Mouse (Mus musculus) E14TG2a.4 (cell line): ENCODE measurements around the gene Rxfp3.

Source experiments
- CTCF ChIP-seq: conservative IDR thresholded peaks from 2 replicates; pipeline ENCODE4 v1.5.1; 2014; ENCODE audit warnings: low read length
- NANOG ChIP-seq: IDR thresholded peaks from 2 replicates; pipeline ENCODE4 v1.6.1; 2014; ENCODE audit warnings: borderline replicate concordance, low read length, mixed read lengths
- POU5F1 ChIP-seq: IDR thresholded peaks from 2 replicates; pipeline ENCODE4 v1.6.1; 2014; ENCODE audit warnings: low read length, borderline replicate concordance

DNA sequence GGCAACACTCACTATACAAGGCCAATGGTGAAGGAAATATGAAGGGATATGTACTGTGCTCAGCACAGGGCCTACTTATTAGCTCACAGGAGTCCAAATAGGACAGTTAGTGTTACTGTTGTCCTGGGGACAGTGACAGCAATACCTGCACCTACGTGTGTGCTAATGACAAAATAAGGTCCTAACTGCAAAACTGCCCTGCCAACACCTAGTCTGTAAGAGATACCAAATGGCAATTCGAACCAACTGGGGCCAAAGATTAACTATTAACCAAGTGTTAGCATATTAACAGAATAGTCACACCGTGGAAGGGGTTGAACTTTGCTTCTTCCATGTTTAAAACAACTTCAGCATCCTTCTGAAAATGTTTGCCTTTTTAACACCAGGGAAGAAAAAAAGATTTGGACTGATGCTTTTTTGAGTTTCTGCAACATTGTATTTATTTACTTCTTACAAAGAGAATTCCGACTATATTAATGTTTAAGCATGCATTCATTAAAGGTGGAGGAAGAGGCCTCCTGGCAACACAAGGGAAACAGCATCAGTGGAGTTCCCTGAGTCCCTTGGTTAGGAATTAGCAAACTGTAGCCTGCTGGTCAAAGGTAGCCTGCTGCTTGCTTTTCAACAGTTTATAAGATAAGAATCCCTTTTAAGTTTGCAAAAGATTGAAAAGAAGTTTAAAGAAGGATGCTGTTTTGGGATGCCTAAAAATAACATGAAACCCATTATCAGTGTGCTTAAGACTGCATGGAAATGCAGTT is 10.8 kb downstream of the Rxfp3 start:
- no peak for TF ChIP-seq CTCF
- no peak for TF ChIP-seq POU5F1
- TF ChIP-seq NANOG = no peak
